In the genomic region with DNA sequence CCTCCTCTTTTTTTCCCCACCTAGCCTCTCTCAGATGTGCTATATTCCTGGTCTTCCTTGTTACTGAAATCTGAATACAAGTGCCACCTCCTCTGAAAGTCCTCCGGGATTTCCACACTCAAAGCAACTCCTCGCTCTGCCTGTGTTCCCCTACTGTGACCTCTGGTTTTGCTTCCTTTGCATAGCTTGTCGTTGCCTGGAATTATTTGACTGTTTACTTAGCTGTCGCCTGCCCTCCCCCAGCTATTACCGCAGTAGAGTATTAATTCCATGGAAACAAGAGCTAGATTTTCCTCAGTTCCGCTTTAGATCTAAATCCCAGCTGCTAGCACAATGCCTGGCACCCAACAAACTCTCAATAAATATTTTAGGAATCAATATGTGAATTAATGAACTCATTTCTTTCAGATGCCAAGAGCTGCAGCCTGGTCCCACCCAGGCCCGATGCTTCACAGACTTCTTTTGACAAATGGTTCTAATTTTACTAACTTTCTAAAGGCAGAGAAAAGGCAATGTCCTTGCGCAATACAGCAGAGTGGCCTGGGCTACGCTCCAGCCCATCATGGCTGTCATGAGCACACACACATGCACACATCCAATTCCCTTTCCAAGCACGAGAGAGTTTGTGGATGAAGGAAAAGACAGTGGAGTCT, we compare ENCODE assay signal across 13 mouse cellular contexts.
A peak's percentile ranks its signal among the peaks of the same experiment; 100 is the strongest.
DNase-seq lines count a peak whose midpoint lies in the region; ATAC-seq and TF ChIP-seq lines count a peak whose summit lies in the region.
"Had no signal": no experiment of that assay in that cellular context is flagged by ENCODE, and none has a peak within 500 bp of the region (broad histone marks: within the 10 kb centered on the region; RNA-seq: fewer than 3 reads in every experiment).

No protein-coding gene starts in this region.

- 52% methylated on average over 10 of the region's 10 CpGs for WGBS in kidney, embryonic 15.5 days
- WGBS in embryonic facial prominence, embryonic 15.5 days = 32% methylated on average over 10 of the region's 10 CpGs
- 59% methylated on average over 10 of the region's 10 CpGs for WGBS in liver, postnatal 0 days (ENCODE audit: insufficient replicate concordance)
- 47% methylated on average over 10 of the region's 10 CpGs for WGBS in intestine, embryonic 16.5 days
- WGBS in forebrain, postnatal 0 days = 57% methylated on average over 10 of the region's 10 CpGs

- no peak overlapping the region for H3K9ac ChIP-seq in kidney, embryonic 15.5 days
- no peak overlapping the region for H3K9ac ChIP-seq in embryonic facial prominence, embryonic 15.5 days
- H3K9ac ChIP-seq in liver, postnatal 0 days (replicated peaks) = no peak overlapping the region
- H3K9ac ChIP-seq in intestine, embryonic 16.5 days (ENCODE audit: low read depth, low read length) = no peak overlapping the region
- H3K9ac ChIP-seq in forebrain, postnatal 0 days = no peak overlapping the region

- H3K9me3 ChIP-seq in kidney, embryonic 15.5 days (replicated peaks) = no peaks in the 10 kb centered on the region
- H3K9me3 ChIP-seq in embryonic facial prominence, embryonic 15.5 days (replicated peaks) = no peaks in the 10 kb centered on the region
- H3K9me3 ChIP-seq in liver, postnatal 0 days (ENCODE audit: low read length) = no peaks in the 10 kb centered on the region
- no peaks in the 10 kb centered on the region for H3K9me3 ChIP-seq in intestine, embryonic 16.5 days (ENCODE audit: control insufficient read depth, low read length)
- no peaks in the 10 kb centered on the region for H3K9me3 ChIP-seq in forebrain, postnatal 0 days (ENCODE audit: low read length)

- H3K36me3 ChIP-seq in kidney, embryonic 15.5 days = no peaks in the 10 kb centered on the region
- no peaks in the 10 kb centered on the region for H3K36me3 ChIP-seq in embryonic facial prominence, embryonic 15.5 days
- H3K36me3 ChIP-seq in liver, postnatal 0 days (replicated peaks; ENCODE audit: insufficient read depth, low read length) = no peaks in the 10 kb centered on the region
- no peaks in the 10 kb centered on the region for H3K36me3 ChIP-seq in intestine, embryonic 16.5 days (ENCODE audit: control insufficient read depth, insufficient read depth, low read length)
- H3K36me3 ChIP-seq in forebrain, postnatal 0 days (ENCODE audit: insufficient read depth) = no peaks in the 10 kb centered on the region

- H3K27me3 ChIP-seq in kidney, embryonic 15.5 days = no peaks in the 10 kb centered on the region
- no peaks in the 10 kb centered on the region for H3K27me3 ChIP-seq in embryonic facial prominence, embryonic 15.5 days
- no peaks in the 10 kb centered on the region for H3K27me3 ChIP-seq in liver, postnatal 0 days (ENCODE audit: insufficient read depth, low read length)
- no peaks in the 10 kb centered on the region for H3K27me3 ChIP-seq in intestine, embryonic 16.5 days (replicated peaks; ENCODE audit: control insufficient read depth, insufficient read depth, low read length)
- no peaks in the 10 kb centered on the region for H3K27me3 ChIP-seq in forebrain, postnatal 0 days (ENCODE audit: insufficient read depth, low read length)

- no peak overlapping the region for H3K4me3 ChIP-seq in kidney, embryonic 15.5 days (replicated peaks)
- H3K4me3 ChIP-seq in embryonic facial prominence, embryonic 15.5 days (replicated peaks) = no peak overlapping the region
- H3K4me3 ChIP-seq in liver, postnatal 0 days (ENCODE audit: low read depth, low read length) = no peak overlapping the region
- no peak overlapping the region for H3K4me3 ChIP-seq in intestine, embryonic 16.5 days (ENCODE audit: low read length)
- H3K4me3 ChIP-seq in forebrain, postnatal 0 days (ENCODE audit: low read depth, low read length) = no peak overlapping the region
- H3K4me3 ChIP-seq: erythroblast, embryonic 14.5 days had no signal

- no peak for ATAC-seq in kidney, embryonic 15.5 days (replicated peaks; ENCODE audit: low FRiP score)
- peak; percentile 52; the same call in 1 of the 2 replicates for ATAC-seq in embryonic facial prominence, embryonic 15.5 days (ENCODE audit: insufficient number of reproducible peaks, low FRiP score, low TSS enrichment, low read depth)
- no peak for ATAC-seq in liver, postnatal 0 days
- no peak for ATAC-seq in intestine, embryonic 16.5 days
- ATAC-seq in forebrain, postnatal 0 days = no peak

- no peak for TF ChIP-seq EP300 in liver, postnatal 0 days (IDR thresholded peaks at IDR 0.05; ENCODE audit: low read depth)

- peak; percentile 19 for DNase-seq in kidney, postnatal 10 days
- DNase-seq in NIH3T3 (ENCODE audit: low read depth) = peak; percentile 4
- peak; percentile 79 for DNase-seq in layer of hippocampus, adult 9-11 months
- DNase-seq in liver, postnatal 0 days = no peak
- DNase-seq in forebrain, postnatal 0 days = no peak
- DNase-seq: adrenal gland, postnatal 10 days; kidney, adult 2 months; thymus, adult 2 months had no signal

- no peak for TF ChIP-seq CTCF in liver, postnatal 0 days (IDR thresholded peaks at IDR 0.05; ENCODE audit: low read depth)
- no peak for TF ChIP-seq CTCF in forebrain, postnatal 0 days (IDR thresholded peaks at IDR 0.05; ENCODE audit: low read depth)

- no peaks in the 10 kb centered on the region for H3K4me1 ChIP-seq in kidney, embryonic 15.5 days
- peaks cover 20% of the 10 kb centered on the region for H3K4me1 ChIP-seq in embryonic facial prominence, embryonic 15.5 days
- no peaks in the 10 kb centered on the region for H3K4me1 ChIP-seq in liver, postnatal 0 days (ENCODE audit: insufficient read depth)
- H3K4me1 ChIP-seq in intestine, embryonic 16.5 days (ENCODE audit: control insufficient read depth, insufficient read depth, low read length) = no peaks in the 10 kb centered on the region
- H3K4me1 ChIP-seq in forebrain, postnatal 0 days (ENCODE audit: insufficient read depth) = peaks cover 7% of the 10 kb centered on the region; the same call in 1 of the 2 replicates

- no peak overlapping the region for H3K4me2 ChIP-seq in kidney, embryonic 15.5 days
- H3K4me2 ChIP-seq in embryonic facial prominence, embryonic 15.5 days (replicated peaks) = no peak overlapping the region
- no peak overlapping the region for H3K4me2 ChIP-seq in liver, postnatal 0 days (ENCODE audit: low read depth, low read length)
- H3K4me2 ChIP-seq in intestine, embryonic 16.5 days (ENCODE audit: low read depth, low read length) = no peak overlapping the region
- H3K4me2 ChIP-seq in forebrain, postnatal 0 days (ENCODE audit: low read depth) = no peak overlapping the region
- H3K4me2 ChIP-seq: liver, embryonic 11.5 days had no signal

- no peak overlapping the region for H3K27ac ChIP-seq in kidney, embryonic 15.5 days
- no peak overlapping the region for H3K27ac ChIP-seq in embryonic facial prominence, embryonic 15.5 days (replicated peaks)
- H3K27ac ChIP-seq in liver, postnatal 0 days (ENCODE audit: low read depth) = no peak overlapping the region
- no peak overlapping the region for H3K27ac ChIP-seq in intestine, embryonic 16.5 days (ENCODE audit: low read length)
- no peak overlapping the region for H3K27ac ChIP-seq in forebrain, postnatal 0 days (ENCODE audit: low read depth, low read length)

Comparison
In these comparisons a context has a peak if more than half of its experiments do, and no peak if none do; other contexts are left out.
1. DNase-seq: peak in kidney, postnatal 10 days (single experiment), NIH3T3 (single experiment) and layer of hippocampus, adult 9-11 months (single experiment); none in liver, postnatal 0 days (single experiment) and forebrain, postnatal 0 days (single experiment).